Mouse (Mus musculus) bone marrow, adult 2 months (tissue): ENCODE data around the gene Rad51d.

Experiments
- CTCF ChIP-seq: fragments of 200-500 bp; IDR thresholded peaks from 2 replicates; pipeline ENCODE4 v1.5.1; 2011; ENCODE audit warnings: low read length, control low read depth; ENCODE audit not compliant: control insufficient read depth, insufficient read depth
- POLR2A ChIP-seq: fragments of 200-500 bp; IDR thresholded peaks from 2 replicates; pipeline ENCODE4 v1.6.1; 2011; ENCODE audit warnings: low read depth, mild to moderate bottlenecking, control low read depth, low read length, borderline replicate concordance; ENCODE audit not compliant: control insufficient read depth

- TF ChIP-seq CTCF (no peak), POLR2A (no peak)
These were observed 22.5 kb downstream of the Rad51d start for GRCm38 (mm10) chr11:82867956-82868355.
